Mouse (Mus musculus): ENCODE measurements at regions not wholly inside any gene's neighbourhood (a gene's known extent, or its start where the extent isn't known, plus 50 kb on each side); places are given as distances from the start of the nearest gene placed in this dataset.

DNA sequence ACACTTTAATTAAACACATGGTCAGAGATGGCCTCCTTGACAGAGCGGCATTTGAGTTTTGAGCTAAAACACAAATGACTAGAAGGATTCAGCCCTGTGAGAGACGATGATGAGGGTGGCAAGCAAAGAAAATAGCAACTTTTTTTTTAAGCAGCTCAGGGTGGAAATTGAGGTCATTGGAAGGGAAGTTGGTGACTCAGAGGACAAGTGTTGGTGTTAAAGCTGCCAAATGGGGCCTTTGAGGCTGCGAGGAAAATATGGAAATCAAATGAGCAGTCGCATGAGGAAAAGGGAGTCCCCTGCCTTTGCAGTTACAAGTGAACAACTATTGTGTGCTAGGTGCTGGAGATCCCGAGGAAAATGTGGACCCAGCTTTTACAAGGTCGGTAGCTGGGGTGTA, 69.5 kb upstream of the Cplx2 start:
- Histone ChIP-seq H3K36me3 (replicated peaks; ENCODE audit: control insufficient read depth, insufficient read depth, low read depth) (no peaks in the 10 kb centered on the region), H3K4me2 (ENCODE audit: low read depth) (no peak overlapping the region), H3K27me3 (ENCODE audit: control insufficient read depth, insufficient read depth, low read length) (peaks cover 24% of the 10 kb centered on the region), H3K27ac (no peak overlapping the region), H3K9ac (replicated peaks) (no peak overlapping the region), H3K9me3 (ENCODE audit: control insufficient read depth, low read length) (no peaks in the 10 kb centered on the region), H3K4me3 (ENCODE audit: insufficient read depth in 1 of 2, low read depth in 2 of 2, low read length in 2 of 2) (no peak overlapping the region), H3K4me1 (replicated peaks; ENCODE audit: control insufficient read depth in 2 of 2, insufficient read depth in 2 of 2, low read length in 1 of 2) (peaks cover 0 to 2% of the 10 kb centered on the region in 2 experiments; a peak in 2 of 4 replicates)
- ATAC-seq (ENCODE audit: insufficient read depth) (no peak), DNase-seq (ENCODE audit: low read depth in 3 of 3, low spot score in 3 of 3) (no peak)
- no peak for TF ChIP-seq EP300 (IDR thresholded peaks at IDR 0.05; ENCODE audit: low read depth)
- WGBS (ENCODE audit: insufficient replicate concordance), result 26% methylated on average over 6 of the region's 6 CpGs

DNA sequence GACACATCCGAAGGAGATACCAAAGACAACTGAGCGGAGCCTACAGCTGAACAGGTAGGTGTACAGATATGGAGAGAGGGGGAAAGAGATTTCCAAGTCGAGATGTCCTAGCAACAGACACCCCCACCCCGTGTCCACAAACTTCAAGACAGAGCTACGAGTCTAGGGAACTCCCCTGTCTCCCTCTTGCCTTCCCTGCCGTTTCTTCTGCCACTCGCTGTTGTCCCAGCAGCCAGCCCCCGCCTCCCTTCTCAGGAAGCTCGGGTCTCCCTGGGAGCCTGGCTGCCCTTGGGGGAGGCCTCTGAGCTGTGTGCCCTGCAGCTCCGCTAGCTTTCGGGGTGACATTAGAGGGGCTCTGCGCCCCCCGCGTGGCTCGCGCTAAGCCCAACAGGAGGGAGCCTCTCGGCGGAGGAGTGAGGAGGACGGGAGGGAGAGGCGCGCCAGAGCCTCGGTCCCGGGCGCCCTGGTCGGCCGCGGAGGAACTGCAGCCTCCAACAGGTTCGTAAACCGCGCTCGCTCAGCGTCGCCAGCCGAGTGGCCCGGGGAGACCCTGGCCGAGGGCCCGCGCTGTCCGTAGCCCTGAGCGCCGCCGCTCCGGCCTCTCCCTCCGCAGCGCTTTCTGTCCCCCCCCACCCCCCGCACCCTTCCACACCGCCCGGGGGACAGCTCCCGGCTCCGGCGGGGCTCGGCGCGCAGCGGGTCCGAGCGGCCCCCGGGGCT, 68.6 kb upstream of the Cplx2 start:
- H3K36me3 ChIP-seq (replicated peaks; ENCODE audit: control insufficient read depth, insufficient read depth, low read depth), result no peaks in the 10 kb centered on the region
- no peak overlapping the region for H3K27ac ChIP-seq
- 2% methylated on average over 43 of the region's 58 CpGs for WGBS (ENCODE audit: insufficient replicate concordance)
- TF ChIP-seq CTCF (IDR thresholded peaks at IDR 0.05; ENCODE audit: low read depth) (no peak), EP300 (IDR thresholded peaks at IDR 0.05; ENCODE audit: low read depth) (no peak)
- peak overlapping the region; percentile 45; the same call in 1 of the 2 replicates for H3K9ac ChIP-seq (replicated peaks)
- peaks cover 0 to 2% of the 10 kb centered on the region in 2 experiments; a peak in 2 of 4 replicates for H3K4me1 ChIP-seq (replicated peaks; ENCODE audit: control insufficient read depth in 2 of 2, insufficient read depth in 2 of 2, low read length in 1 of 2)
- ATAC-seq (ENCODE audit: insufficient read depth), result no peak
- peak overlapping the region; percentile 66 for H3K4me2 ChIP-seq (ENCODE audit: low read depth)
- no peak for DNase-seq (ENCODE audit: low read depth in 3 of 3, low spot score in 3 of 3)
- H3K4me3 ChIP-seq (ENCODE audit: insufficient read depth in 1 of 2, low read depth in 2 of 2, low read length in 2 of 2), result peak overlapping the region; percentile 29 to 55
- peaks cover 24% of the 10 kb centered on the region for H3K27me3 ChIP-seq (ENCODE audit: control insufficient read depth, insufficient read depth, low read length)
- no peaks in the 10 kb centered on the region for H3K9me3 ChIP-seq (ENCODE audit: control insufficient read depth, low read length)

DNA sequence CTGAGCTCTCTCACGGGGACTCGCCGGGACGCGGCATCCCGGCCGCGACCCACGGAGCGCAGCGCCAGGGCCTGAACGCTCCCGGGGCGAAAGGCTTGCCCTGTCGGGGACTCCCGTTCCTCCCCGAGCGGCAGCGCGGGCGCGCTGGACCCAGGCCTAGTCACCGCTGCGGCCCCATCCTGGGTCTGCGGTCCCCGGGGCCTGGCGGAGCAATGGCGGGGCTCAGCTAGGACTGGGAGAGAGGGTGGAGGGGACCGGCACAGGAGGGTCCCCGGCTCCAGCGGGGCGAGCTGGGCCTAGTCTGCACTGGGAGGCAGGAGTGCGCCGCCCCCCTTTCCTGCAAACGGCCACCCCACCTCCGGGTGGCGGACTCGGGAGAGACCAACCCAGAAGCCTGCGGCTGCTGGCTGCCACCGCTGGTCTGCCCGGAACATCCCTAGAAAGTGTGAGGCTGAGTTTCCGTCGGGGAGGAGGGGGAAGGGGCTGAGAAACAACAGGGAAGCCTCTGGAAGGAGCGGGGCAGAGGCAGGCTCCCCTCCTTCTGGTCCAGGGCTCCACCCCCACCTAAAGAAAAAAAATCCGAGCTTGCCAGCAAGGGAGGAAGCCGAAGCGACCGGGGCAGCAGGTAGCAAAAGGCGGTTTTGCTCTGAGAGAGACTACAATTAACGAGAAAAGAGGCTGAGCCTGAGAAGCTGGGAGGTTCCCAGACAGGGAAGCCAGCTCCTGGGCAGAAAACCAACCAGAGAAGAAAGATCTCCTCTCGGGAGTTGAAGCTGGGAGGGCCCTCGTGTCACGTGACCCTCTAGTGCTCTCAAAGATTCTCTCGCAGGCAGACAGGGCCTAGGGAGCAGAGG, 67.9 kb upstream of the Cplx2 start:
- H3K9ac ChIP-seq (replicated peaks), result peak overlapping the region; percentile 45
- H3K27me3 ChIP-seq (ENCODE audit: control insufficient read depth, insufficient read depth, low read length), result peaks cover 24% of the 10 kb centered on the region
- TF ChIP-seq CTCF (IDR thresholded peaks at IDR 0.05; ENCODE audit: low read depth) (no peak), EP300 (IDR thresholded peaks at IDR 0.05; ENCODE audit: low read depth) (no peak)
- DNase-seq (ENCODE audit: low read depth in 3 of 3, low spot score in 3 of 3) (no peak), ATAC-seq (ENCODE audit: insufficient read depth) (0 out of 2 replicates have a peak, but pooled peaks have one; percentile 43)
- peak overlapping the region; percentile 66 for H3K4me2 ChIP-seq (ENCODE audit: low read depth)
- H3K9me3 ChIP-seq (ENCODE audit: control insufficient read depth, low read length), result no peaks in the 10 kb centered on the region
- H3K36me3 ChIP-seq (replicated peaks; ENCODE audit: control insufficient read depth, insufficient read depth, low read depth), result no peaks in the 10 kb centered on the region
- peak overlapping the region; percentile 29 to 55 for H3K4me3 ChIP-seq (ENCODE audit: insufficient read depth in 1 of 2, low read depth in 2 of 2, low read length in 2 of 2)
- under 1% methylated on average over 50 of the region's 54 CpGs for WGBS (ENCODE audit: insufficient replicate concordance)
- peaks cover 0 to 2% of the 10 kb centered on the region in 2 experiments; a peak in 2 of 4 replicates for H3K4me1 ChIP-seq (replicated peaks; ENCODE audit: control insufficient read depth in 2 of 2, insufficient read depth in 2 of 2, low read length in 1 of 2)
- no peak overlapping the region for H3K27ac ChIP-seq

DNA sequence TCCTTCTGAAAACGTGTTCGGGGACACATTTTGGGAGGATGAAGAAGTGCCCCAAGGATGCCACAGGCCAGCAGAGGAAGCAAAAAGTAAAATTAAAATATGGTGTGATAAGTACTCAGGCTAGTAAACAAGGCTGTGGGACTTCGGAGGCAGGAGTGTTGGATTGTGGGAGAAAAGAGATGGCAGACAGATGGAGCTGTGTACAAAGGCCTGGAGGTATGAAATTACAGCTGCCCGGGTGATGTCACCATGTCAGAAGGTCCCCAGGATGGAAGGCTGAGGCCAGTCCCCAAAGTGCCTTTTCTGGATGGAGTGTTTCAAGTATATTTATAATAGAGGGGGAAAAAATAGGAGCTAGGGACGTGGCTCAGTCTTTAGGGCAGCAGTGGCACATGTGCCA, 66.9 kb upstream of the Cplx2 start:
- no peak for ATAC-seq (ENCODE audit: insufficient read depth)

DNA sequence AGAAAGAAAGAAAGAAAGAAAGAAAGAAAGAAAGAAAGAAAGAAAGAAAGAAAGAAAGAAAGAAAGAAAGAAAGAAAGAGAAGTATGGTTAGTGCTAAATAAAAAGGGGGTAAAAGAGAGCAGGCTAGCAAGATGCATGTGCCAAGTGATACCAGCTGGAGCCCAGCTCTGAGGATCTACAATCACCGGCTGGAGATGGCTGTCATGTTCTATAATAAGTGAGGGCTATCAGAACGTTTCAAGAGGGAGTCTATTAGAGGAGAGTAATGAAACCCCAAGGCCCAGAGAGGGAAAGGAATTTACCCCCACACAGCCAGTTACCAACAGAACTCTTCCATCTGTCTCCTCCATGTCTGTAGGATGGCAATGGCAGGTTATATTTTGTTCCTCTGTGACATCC, 62.6 kb upstream of the Cplx2 start:
- 39% methylated on average over 2 of the region's 2 CpGs for WGBS (ENCODE audit: insufficient replicate concordance)
- DNase-seq (ENCODE audit: low read depth in 3 of 3, low spot score in 3 of 3) (no peak), ATAC-seq (ENCODE audit: insufficient read depth) (no peak)
- Histone ChIP-seq H3K4me3 (ENCODE audit: insufficient read depth in 1 of 2, low read depth in 2 of 2, low read length in 2 of 2) (no peak overlapping the region), H3K27ac (no peak overlapping the region), H3K4me2 (ENCODE audit: low read depth) (no peak overlapping the region), H3K36me3 (replicated peaks; ENCODE audit: control insufficient read depth, insufficient read depth, low read depth) (no peaks in the 10 kb centered on the region), H3K9ac (replicated peaks) (no peak overlapping the region), H3K27me3 (ENCODE audit: control insufficient read depth, insufficient read depth, low read length) (peaks cover 3% of the 10 kb centered on the region), H3K9me3 (ENCODE audit: control insufficient read depth, low read length) (no peaks in the 10 kb centered on the region), H3K4me1 (replicated peaks; ENCODE audit: control insufficient read depth in 2 of 2, insufficient read depth in 2 of 2, low read length in 1 of 2) (no peaks in the 10 kb centered on the region; a peak in 2 of 4 replicates)
- TF ChIP-seq EP300 (IDR thresholded peaks at IDR 0.05; ENCODE audit: low read depth), result no peak
- TF ChIP-seq CTCF (IDR thresholded peaks at IDR 0.05; ENCODE audit: low read depth), result no peak

More for the DNA sequence above, 66.9 kb upstream of the Cplx2 start:
- no peak overlapping the region for H3K27ac ChIP-seq
- H3K9me3 ChIP-seq (ENCODE audit: control insufficient read depth, low read length), result no peaks in the 10 kb centered on the region
- H3K4me3 ChIP-seq (ENCODE audit: insufficient read depth in 1 of 2, low read depth in 2 of 2, low read length in 2 of 2), result no peak overlapping the region
- H3K9ac ChIP-seq (replicated peaks), result no peak overlapping the region
- H3K4me2 ChIP-seq (ENCODE audit: low read depth), result no peak overlapping the region
- WGBS (ENCODE audit: insufficient replicate concordance), result 58% methylated on average over 5 of the region's 5 CpGs
- peaks cover 24% of the 10 kb centered on the region for H3K27me3 ChIP-seq (ENCODE audit: control insufficient read depth, insufficient read depth, low read length)
- H3K36me3 ChIP-seq (replicated peaks; ENCODE audit: control insufficient read depth, insufficient read depth, low read depth), result no peaks in the 10 kb centered on the region
- DNase-seq (ENCODE audit: low read depth in 3 of 3, low spot score in 3 of 3), result no peak
- no peak for TF ChIP-seq CTCF (IDR thresholded peaks at IDR 0.05; ENCODE audit: low read depth)
- TF ChIP-seq EP300 (IDR thresholded peaks at IDR 0.05; ENCODE audit: low read depth), result no peak
- H3K4me1 ChIP-seq (replicated peaks; ENCODE audit: control insufficient read depth in 2 of 2, insufficient read depth in 2 of 2, low read length in 1 of 2), result peaks cover 0 to 2% of the 10 kb centered on the region in 2 experiments; a peak in 2 of 4 replicates
